Mouse (Mus musculus) small intestine, adult 2 months (tissue): ENCODE results near the gene Il18. TPM values are rescaled to one million over a fixed set of nuclear protein-coding genes. Genes with fewer than 3 reads are reported as not detected.
A peak's percentile ranks its signal among the peaks of the same experiment; 100 is the strongest.

Experiments used
- H3K27ac ChIP-seq: fragments of 200-500 bp; 2 replicates; pipeline ENCODE4 v1.5.1; 2012; ENCODE audit warnings: low read depth, low read length, control low read depth, inconsistent platforms; ENCODE audit not compliant: insufficient read depth
- H3K27me3 ChIP-seq: fragments of 200-500 bp; 2 replicates; pipeline ENCODE4 v1.6.1; 2012; ENCODE audit warnings: mild to moderate bottlenecking, moderate library complexity, low read length, inconsistent platforms; ENCODE audit not compliant: control insufficient read depth, insufficient read depth
- H3K36me3 ChIP-seq: fragments of 200-500 bp; 2 replicates; pipeline ENCODE4 v1.6.1; 2012; ENCODE audit warnings: mild to moderate bottlenecking, low read length, control low read depth, inconsistent platforms; ENCODE audit not compliant: control insufficient read depth, insufficient read depth
- H3K4me1 ChIP-seq: fragments of 200-500 bp; 2 replicates; pipeline ENCODE4 v1.6.1; 2012; ENCODE audit warnings: low read length, inconsistent platforms, mixed read lengths; ENCODE audit not compliant: control insufficient read depth, insufficient read depth, insufficient read length
- H3K4me3 ChIP-seq: fragments of 200-500 bp; 2 replicates; pipeline ENCODE4 v1.5.1; 2012; ENCODE audit warnings: low read depth, mild to moderate bottlenecking, control low read depth, inconsistent platforms, low read length, moderate library complexity
- CTCF ChIP-seq: fragments of 200-500 bp; IDR thresholded peaks from 2 replicates; pipeline ENCODE4 v1.5.1; 2012; ENCODE audit warnings: low read depth, mild to moderate bottlenecking, control low read depth, inconsistent platforms, low read length, moderate library complexity, mixed read lengths; ENCODE audit not compliant: insufficient replicate concordance, insufficient read length; ENCODE audit errors: extremely low read depth
- POLR2A ChIP-seq: fragments of 200-500 bp; IDR thresholded peaks from 2 replicates; pipeline ENCODE4 v1.6.1; 2012; ENCODE audit warnings: low read depth, mild to moderate bottlenecking, control low read depth, inconsistent platforms, low read length, moderate library complexity
- WGBS: fragments of 180-500 bp; shearing (Covaris S2); methylation state at CpG from one replicate; pipeline ENCODE4 v1.1.7; 2018; 5-methylcytosine and 5-hydroxymethylcytosine counted together
- polyA plus RNA-seq: library from polyadenylated mRNA; depleted of rRNA; stranded (reverse); fragments of >200 nt; gene quantifications from 2 replicates; pipeline ENCODE4 v1.2.3, GENCODE M21; 2012

Il18 gene
- polyA plus RNA-seq, 1 experiment: 5.7 TPM

GRCm38 (mm10) chr9:50522574-50522973 lies 32.1 kb upstream of the Il18 start:
- Histone ChIP-seq H3K4me3 (no peak overlapping the region), H3K36me3 (peaks cover 12% of the 10 kb centered on the region), H3K27me3 (no peaks in the 10 kb centered on the region), H3K4me1 (peaks cover 4% of the 10 kb centered on the region; the same call in 1 of the 2 replicates), H3K27ac (no peak overlapping the region)
- TF ChIP-seq POLR2A (no peak), CTCF (no peak)
- WGBS: 75% methylated on average over 5 of the region's 5 CpGs

- TF ChIP-seq CTCF: no peak
- TF ChIP-seq POLR2A: no peak
- Histone ChIP-seq H3K36me3 (peaks cover 12% of the 10 kb centered on the region), H3K4me1 (peaks cover 4% of the 10 kb centered on the region; the same call in 1 of the 2 replicates), H3K4me3 (no peak overlapping the region), H3K27ac (no peak overlapping the region), H3K27me3 (no peaks in the 10 kb centered on the region)
- 89% methylated on average over 5 of the region's 5 CpGs for WGBS
Measured at GRCm38 (mm10) chr9:50524936-50525335, 29.7 kb upstream of the Il18 start.

GRCm38 (mm10) chr9:50525585-50525984 lies 29.0 kb upstream of the Il18 start:
- no peaks in the 10 kb centered on the region for H3K27me3 ChIP-seq
- H3K4me3 ChIP-seq: no peak overlapping the region
- peaks cover 12% of the 10 kb centered on the region for H3K36me3 ChIP-seq
- no peak overlapping the region for H3K27ac ChIP-seq
- H3K4me1 ChIP-seq: peaks cover 4% of the 10 kb centered on the region; the same call in 1 of the 2 replicates
- no peak for TF ChIP-seq CTCF
- no peak for TF ChIP-seq POLR2A
- 75% methylated on average over 5 of the region's 5 CpGs for WGBS

GRCm38 (mm10) chr9:50527860-50528259 lies 26.8 kb upstream of the Il18 start:
- no peaks in the 10 kb centered on the region for H3K27me3 ChIP-seq
- H3K4me3 ChIP-seq: peak overlapping the region; percentile 67
- WGBS: 12% methylated on average over 7 of the region's 7 CpGs
- TF ChIP-seq CTCF (no peak), POLR2A (no peak)
- peaks cover 4% of the 10 kb centered on the region; the same call in 1 of the 2 replicates for H3K4me1 ChIP-seq
- H3K36me3 ChIP-seq: peaks cover 9% of the 10 kb centered on the region
- 0 out of 2 replicates have a peak overlapping the region, but pooled peaks have one; percentile 14 for H3K27ac ChIP-seq

- Histone ChIP-seq H3K4me1 (peaks cover 7% of the 10 kb centered on the region; the same call in 1 of the 2 replicates), H3K27ac (peak within 1 kb of the TSS; percentile 78), H3K36me3 (peaks cover 9% of the 10 kb centered on the region), H3K27me3 (no peaks in the 10 kb centered on the region), H3K4me3 (peak within 1 kb of the TSS; percentile 67)
- WGBS: under 1% methylated on average over 54 of the region's 54 CpGs
- TF ChIP-seq CTCF: peak; percentile 96
- peak; percentile 98 for TF ChIP-seq POLR2A
Measured at GRCm38 (mm10) chr9:50528293-50528892, 26.2 kb upstream of the Il18 start, which contains the start of gene Pts. Gene Pts (minus strand): TSS chr9:50528724.

GRCm38 (mm10) chr9:50530890-50531289 lies 23.7 kb upstream of the Il18 start:
- TF ChIP-seq POLR2A: no peak
- no peak for TF ChIP-seq CTCF
- 25% methylated on average over 2 of the region's 2 CpGs for WGBS

GRCm38 (mm10) chr9:50533328-50533727 lies 21.3 kb upstream of the Il18 start:
- Histone ChIP-seq H3K27me3 (no peaks in the 10 kb centered on the region), H3K4me1 (peaks cover 14% of the 10 kb centered on the region), H3K27ac (peak overlapping the region; percentile 80), H3K4me3 (peak overlapping the region; percentile 46), H3K36me3 (peaks cover 7% of the 10 kb centered on the region; the same call in 1 of the 2 replicates)
- 16% methylated on average over 11 of the region's 11 CpGs for WGBS
- TF ChIP-seq POLR2A (no peak), CTCF (no peak)

More at GRCm38 (mm10) chr9:50530890-50531289, 23.7 kb upstream of the Il18 start:
- H3K4me3 ChIP-seq: no peak overlapping the region
- peaks cover 7% of the 10 kb centered on the region for H3K36me3 ChIP-seq
- H3K27ac ChIP-seq: no peak overlapping the region
- no peaks in the 10 kb centered on the region for H3K27me3 ChIP-seq
- H3K4me1 ChIP-seq: peaks cover 12% of the 10 kb centered on the region; the same call in 1 of the 2 replicates
